Mouse (Mus musculus) spleen, adult 2 months (tissue): ENCODE measurements around the gene A030014E15Rik.

ENCODE experiments used
- CTCF ChIP-seq: fragments of 200-500 bp; IDR thresholded peaks from 2 replicates; pipeline ENCODE4 v1.5.1; 2011; ENCODE audit warnings: mild to moderate bottlenecking, inconsistent platforms; ENCODE audit not compliant: insufficient read depth, insufficient read length, insufficient replicate concordance; ENCODE audit errors: extremely low read depth
- POLR2A ChIP-seq: fragments of 200-500 bp; IDR thresholded peaks from 2 replicates; pipeline ENCODE4 v1.6.1; 2011; ENCODE audit warnings: low read depth, low read length, inconsistent platforms

GRCm38 (mm10) chr1:82974342-82974741 lies 49.6 kb downstream of the A030014E15Rik start:
- TF ChIP-seq POLR2A, result no peak
- no peak for TF ChIP-seq CTCF
